Mouse (Mus musculus) thymus, adult 18-20 months (tissue): ENCODE data around the gene Zfp36l2.
"Not testable (repeated sequence)": the region's sequence is repeated elsewhere in the genome, so short reads cannot be mapped to it uniquely, and the experiment has no call there.

ENCODE experiments used
- DNase-seq, 2 experiments: peaks; one replicate each; pipeline ENCODE4 v3.0.0; 2022; ENCODE audit warnings: mixed read lengths in 2 of 2

The Zfp36l2 gene

DNA sequence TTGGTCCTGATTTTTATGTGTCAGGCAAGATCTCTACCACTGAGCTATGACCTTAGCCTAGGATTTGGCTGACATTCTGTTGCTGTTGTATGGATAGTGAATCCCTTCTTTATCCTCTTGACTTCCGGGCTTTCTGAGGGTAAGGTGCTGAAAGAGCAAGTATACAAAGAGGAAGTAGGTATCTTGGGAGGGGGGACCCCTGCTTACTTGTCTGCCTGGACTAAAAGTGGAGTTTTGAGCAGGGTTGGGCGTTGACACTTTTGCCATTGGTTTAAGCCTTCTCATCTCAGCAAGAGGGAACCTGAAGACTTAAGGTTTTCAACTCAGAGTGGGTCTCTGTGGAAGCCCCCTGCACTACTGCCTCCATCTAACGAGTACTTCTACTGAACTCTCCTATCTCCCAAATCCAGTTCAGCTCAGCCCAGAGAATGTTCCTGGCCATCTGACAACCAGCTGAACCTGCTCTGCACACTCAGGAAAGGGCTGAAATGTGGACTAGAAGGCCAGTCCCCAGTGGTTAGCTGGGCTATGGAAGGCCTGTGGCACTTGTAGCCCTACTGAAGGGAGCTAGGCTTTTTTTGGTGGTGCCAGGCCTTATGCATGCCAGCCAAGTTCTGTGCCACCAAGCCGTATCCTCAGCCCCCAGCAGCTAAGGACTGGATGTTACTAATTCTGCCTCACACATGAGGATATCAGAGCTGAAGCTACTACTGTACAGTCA lies 6.7 kb upstream of the Zfp36l2 start:
- DNase-seq: no peak

DNA sequence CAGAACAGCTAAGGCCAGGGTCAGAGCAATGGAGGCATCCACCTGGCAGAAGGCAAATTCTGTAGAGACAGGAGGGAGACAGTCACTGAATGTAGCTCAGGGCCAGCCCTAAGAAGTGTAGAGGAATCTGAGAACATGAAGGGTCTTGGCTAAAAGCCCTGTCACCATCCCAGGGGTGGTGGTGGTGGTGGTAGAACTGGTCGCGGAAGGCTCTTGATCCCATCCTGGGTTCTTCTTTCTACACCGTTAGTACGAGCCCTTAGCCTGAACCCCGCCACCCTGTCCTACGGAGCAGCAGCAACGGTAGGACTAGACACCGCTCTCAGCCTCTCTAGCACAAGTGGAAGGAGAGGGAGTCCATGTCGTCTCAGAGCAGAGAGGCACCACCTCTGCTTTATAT lies 5.7 kb upstream of the Zfp36l2 start:
- DNase-seq: no peak

DNA sequence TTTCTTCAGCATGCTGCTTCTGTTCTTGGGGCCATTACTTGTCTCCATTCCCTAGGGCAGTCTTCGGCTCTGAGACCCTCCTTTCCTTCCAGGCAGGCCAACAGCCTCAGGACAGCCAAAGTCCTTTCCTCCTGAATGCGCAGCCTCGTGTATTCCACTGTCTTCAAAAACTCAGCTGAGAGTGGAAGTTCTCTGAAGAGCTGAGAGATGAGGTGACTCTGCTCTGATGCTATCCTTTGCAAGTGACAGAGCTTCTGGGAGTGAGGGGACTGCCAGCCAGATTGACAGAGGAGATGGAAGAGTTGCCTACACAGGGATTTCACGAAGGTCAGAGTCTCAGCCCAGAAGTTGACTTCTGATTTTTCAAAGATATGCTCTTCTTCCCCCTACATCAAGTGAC lies 4.2 kb upstream of the Zfp36l2 start:
- no peak for DNase-seq

- DNase-seq: peak; percentile 73 to 79
These were observed 3.1 kb upstream of the Zfp36l2 start for GRCm38 (mm10) chr17:84190885-84191284.

DNA sequence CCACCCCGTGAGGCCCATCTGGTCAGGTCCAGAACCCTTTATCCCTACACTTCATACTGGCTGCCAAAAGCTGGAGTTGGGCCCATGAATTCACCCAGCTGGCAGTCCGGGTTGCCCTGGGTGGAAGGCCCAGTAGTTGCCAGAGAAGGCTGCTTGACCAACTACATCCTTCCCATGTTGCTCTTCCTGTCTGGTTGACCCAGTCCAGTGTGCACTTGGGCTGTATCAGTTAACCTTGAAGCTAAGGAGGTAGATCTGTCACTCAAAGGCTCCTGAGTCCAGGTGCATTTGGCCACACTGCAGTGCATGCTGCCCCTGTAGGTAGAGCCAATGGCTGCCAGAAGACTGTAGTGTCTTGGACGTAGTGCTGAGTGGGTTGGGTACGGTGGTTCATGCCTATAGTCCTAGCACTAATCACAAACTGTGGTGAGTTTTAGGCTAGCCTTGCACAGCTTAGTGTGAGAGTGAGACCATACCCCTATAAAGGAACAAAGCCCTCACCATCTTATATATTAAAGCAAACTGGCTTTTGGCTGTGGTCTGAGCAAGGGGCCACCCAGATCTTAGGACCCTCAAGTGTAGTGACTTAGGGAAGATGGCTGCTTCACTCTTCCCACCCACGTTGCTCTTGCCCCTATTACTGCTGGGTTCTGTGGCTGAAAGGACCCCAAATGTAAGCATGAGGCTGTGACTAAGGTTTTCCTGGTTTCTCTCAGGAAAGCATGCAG lies 1.5 kb upstream of the Zfp36l2 start:
- DNase-seq: peak in 1 of 2 experiments; percentile 35

DNA sequence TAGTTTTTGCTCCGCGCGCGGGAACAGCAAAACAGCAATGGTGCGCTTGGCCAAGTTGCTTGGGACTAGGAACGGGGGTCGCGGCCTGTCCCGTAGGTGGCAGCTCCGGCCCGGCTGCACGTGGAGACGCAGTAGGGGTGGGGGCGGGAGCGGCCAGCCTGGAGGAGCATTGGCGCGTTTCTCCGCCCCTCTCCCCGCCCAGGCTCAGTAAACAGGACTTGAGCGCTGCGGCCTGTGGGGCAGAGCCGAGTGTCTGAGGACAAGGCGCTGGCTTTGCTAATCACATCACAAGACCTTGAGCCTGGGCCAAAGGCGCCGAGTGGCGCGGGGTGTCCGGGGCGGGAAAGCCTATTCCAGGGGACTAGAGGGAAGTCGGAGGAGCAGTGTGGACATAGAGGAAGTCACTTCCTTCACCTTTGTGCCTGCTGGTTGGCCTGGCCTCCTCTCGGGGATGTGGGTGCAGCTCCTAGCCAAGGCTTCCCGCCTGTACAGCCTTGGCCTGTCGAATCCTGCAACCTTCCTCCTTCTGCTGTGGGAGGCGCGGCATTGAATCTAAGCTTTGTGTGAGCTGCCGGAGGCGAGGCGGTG lies 721 bp upstream of the Zfp36l2 start:
- DNase-seq: peak; percentile 77 to 83

DNA sequence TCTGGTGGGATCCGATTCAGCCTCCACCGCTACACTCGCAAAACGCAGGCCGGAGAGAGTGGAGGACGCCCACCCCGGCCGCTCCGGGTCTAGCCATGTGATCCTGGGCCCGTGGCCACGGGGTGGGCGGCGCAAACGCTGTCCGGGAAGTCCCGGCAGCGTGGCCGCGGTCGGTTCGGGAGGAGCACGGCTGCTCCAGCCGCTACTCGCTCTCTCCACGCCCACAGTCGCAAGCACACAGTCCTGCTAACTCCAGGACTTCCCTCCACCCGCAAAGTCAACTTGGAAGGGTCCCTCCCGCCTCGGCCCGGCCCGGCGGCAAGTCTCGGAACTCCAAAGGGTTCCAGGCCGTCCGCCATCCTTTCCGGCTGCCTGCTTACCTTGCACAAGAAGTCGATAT lies 483 bp downstream of the Zfp36l2 start:
- DNase-seq: not testable (repeated sequence)

- peak in 1 of 2 experiments; percentile 73 for DNase-seq
These were observed 1.1 kb downstream of the Zfp36l2 start for GRCm38 (mm10) chr17:84186451-84187202.

DNA sequence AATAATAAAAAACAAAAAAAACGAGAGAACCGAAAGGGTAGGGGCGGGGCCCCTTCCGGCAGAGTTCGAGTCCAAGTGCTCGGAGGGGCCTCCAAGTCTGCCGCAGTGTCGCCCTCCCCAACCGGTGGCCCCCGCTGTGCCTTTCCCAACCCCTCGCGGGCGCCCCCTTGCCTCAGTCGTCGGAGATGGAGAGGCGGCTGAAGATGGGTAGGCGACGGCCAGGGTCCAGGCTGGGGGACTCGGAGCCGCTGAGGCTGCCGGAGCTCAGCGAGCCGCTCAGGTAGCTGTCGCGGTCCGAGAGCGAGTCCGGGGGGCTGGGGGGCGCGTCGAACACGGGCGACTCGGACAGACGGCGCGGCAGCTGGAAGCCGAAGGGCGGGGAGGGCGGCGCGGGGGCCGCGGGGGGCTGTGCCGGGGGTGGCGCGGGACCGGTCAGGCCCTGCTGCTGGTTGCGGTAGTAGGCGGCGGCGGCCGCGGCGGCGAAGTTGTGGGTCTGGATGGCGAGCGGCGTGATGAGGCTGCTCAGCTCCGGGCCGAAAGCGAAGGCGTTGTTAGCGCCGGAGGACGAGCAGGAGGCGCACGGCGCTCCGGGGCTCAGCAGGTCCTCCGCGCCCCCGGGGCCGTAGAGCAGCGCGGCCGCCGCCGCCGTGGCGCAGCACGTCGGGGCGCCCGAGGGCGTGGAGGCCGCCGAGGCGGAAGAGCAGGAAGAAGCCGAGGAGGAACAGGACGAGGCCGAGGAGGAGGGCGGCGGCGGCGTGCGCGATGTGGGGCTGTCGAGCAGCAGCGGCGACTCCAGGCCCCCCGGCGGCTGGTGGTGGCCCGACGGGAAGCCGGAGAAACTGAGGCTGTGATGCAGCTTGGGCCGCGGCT lies 1.9 kb downstream of the Zfp36l2 start:
- peak; percentile 81 to 86 for DNase-seq

- DNase-seq: peak in 1 of 2 experiments; percentile 34
These were observed 2.7 kb downstream of the Zfp36l2 start for GRCm38 (mm10) chr17:84185011-84185411.

DNA sequence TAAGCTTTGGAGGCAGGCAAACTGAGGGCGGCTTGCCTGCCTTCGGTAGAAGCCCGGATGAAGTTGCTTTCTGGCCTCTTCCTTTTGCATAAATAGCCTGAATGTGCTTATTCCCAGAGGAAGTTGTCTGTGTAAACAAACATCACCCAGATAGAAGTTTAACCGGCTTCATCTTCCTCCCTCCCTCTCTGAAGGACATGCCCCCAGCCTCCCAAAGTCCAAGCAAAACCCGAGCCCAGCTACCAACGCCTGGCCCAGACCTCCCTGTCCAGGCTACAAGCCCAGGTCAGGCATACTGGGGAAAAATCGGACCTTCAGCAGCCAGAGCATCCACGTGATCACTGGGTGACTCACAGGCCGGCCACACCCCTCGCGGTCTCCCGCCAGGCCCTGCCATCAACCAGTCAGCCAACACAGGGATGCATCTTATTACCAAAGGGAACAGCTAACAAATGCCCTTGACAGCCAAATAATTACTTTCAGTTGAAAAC lies 4.4 kb downstream of the Zfp36l2 start:
- peak; percentile 66 to 69 for DNase-seq

- DNase-seq: peak in 1 of 2 experiments; percentile 57
These were observed 5.2 kb downstream of the Zfp36l2 start for GRCm38 (mm10) chr17:84182311-84183271.

DNA sequence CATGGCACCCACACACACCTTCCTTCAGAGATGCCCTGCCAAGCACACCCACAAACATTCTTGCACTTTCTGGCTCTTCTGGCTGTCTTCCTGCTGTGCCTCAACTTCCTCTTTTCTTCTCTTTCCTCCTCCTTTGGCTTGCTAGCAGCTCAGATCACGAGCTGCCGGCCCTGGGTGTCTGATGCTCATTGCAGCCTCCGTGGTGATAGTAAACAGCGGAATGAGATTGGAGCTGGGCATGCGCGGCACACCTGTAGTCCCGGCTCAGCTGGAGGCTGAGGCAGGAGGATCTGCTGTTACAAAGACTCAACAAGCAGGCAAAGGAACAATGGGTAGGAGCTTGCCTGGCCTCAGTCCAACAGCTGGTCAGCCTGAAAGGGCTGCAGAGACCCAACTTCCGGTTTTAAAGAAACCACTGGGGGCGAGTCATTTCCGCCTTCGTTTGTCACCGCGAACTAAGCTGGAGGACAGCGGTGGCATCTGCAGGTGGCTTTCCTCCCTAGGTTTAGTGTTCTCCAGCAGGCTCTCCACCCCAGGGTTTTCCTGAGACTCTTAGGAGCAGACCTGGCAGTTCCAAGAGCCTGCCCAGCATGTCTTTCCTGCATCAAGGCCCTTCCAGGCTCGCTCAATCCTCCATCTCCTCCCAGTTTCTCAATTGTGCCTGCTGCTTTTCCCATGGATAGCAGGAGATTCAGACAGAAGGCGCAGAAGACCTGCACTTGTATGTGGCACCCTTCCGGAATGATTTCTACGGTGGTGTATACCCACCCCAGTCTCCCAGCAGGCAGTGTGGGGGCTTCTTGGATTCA lies 6.0 kb downstream of the Zfp36l2 start:
- peak; percentile 62 to 80 for DNase-seq

- DNase-seq: peak; percentile 88 to 95
These were observed 6.8 kb downstream of the Zfp36l2 start for GRCm38 (mm10) chr17:84180715-84181501.

- DNase-seq: peak in 1 of 2 experiments; percentile 29
These were observed 7.8 kb downstream of the Zfp36l2 start for GRCm38 (mm10) chr17:84179973-84180365.

- peak in 1 of 2 experiments; percentile 52 for DNase-seq
These were observed 8.4 kb downstream of the Zfp36l2 start for GRCm38 (mm10) chr17:84179026-84179972.

- DNase-seq: peak in 1 of 2 experiments; percentile 19
These were observed 10.3 kb downstream of the Zfp36l2 start for GRCm38 (mm10) chr17:84177481-84177880.

DNA sequence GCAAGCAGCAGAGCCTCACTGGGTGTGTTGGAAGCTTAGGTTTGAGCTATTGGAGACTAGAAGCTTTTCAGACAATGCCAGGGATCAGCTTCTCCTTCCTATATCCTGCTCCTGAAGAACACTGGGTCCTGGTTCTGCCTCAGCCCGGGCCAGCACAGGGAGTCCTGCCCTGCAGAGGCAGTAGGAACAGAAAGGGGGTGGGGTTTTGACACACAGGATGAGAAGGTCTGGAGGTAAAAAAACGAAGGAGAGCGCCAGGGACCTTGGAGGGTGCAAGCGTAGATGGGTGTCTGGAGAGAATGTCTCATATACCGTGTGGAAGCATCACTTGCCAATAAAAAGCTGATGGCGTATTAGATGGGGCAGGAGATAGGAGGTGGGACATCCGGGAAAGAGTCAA lies 11.3 kb downstream of the Zfp36l2 start:
- DNase-seq: peak; percentile 1 to 19
